Mouse (Mus musculus) heart, postnatal 0 days (tissue): ENCODE results near the gene Stk38. TPM values are rescaled to one million over a fixed set of nuclear protein-coding genes. Genes with fewer than 3 reads are reported as not detected.
"Not testable (repeated sequence)": the region's sequence is repeated elsewhere in the genome, so short reads cannot be mapped to it uniquely, and the experiment has no call there.

Experiments
- ATAC-seq: fragments of 200-750 bp; cut with Nextera tagmentation; 2 replicates; pipeline ENCODE4 v1.8.0; 2017; ENCODE audit warnings: low read depth, moderate number of reproducible peaks, moderate library complexity; ENCODE audit not compliant: insufficient read depth
- DNase-seq: peaks from one replicate; pipeline ENCODE4 v3.0.0-alpha.2; 2016; ENCODE audit warnings: low spot score
- H3K27ac ChIP-seq: fragments of 300-500 bp; sonication (generic); 2 replicates; pipeline ENCODE4 v1.5.1; 2014; ENCODE audit warnings: low read depth, mild to moderate bottlenecking
- H3K27me3 ChIP-seq: fragments of 300-500 bp; sonication (generic); 2 replicates; pipeline ENCODE4 v1.6.1; 2014; ENCODE audit warnings: low read length, mixed read lengths; ENCODE audit not compliant: control insufficient read depth, insufficient read depth
- H3K36me3 ChIP-seq: fragments of 300-500 bp; sonication (generic); replicated peaks from 2 replicates; pipeline ENCODE4 v1.6.1; 2014; ENCODE audit warnings: low read length, mixed read lengths; ENCODE audit not compliant: control insufficient read depth, insufficient read depth
- H3K4me1 ChIP-seq: fragments of 300-500 bp; sonication (generic); 2 replicates; pipeline ENCODE4 v1.6.1; 2014; ENCODE audit warnings: antibody characterized with exemption; ENCODE audit not compliant: control insufficient read depth, insufficient read depth
- H3K4me2 ChIP-seq: fragments of 300-500 bp; sonication (generic); 2 replicates; pipeline ENCODE4 v1.6.1; 2014; ENCODE audit warnings: low read depth, mild to moderate bottlenecking, low read length, moderate library complexity
- H3K4me3 ChIP-seq: fragments of 300-500 bp; sonication (generic); 2 replicates; pipeline ENCODE4 v1.5.1; 2014; ENCODE audit warnings: low read depth, low read length
- H3K9ac ChIP-seq: fragments of 300-500 bp; sonication (generic); replicated peaks from 2 replicates; pipeline ENCODE4 v1.6.1; 2014; ENCODE audit warnings: low read depth, low read length, mixed read lengths
- H3K9me3 ChIP-seq: fragments of 300-500 bp; sonication (generic); replicated peaks from 2 replicates; pipeline ENCODE4 v1.6.1; 2016; ENCODE audit warnings: low read length; ENCODE audit not compliant: control insufficient read depth
- CTCF ChIP-seq: IDR thresholded peaks from 2 replicates; pipeline ENCODE4 v1.5.1; 2016; ENCODE audit warnings: antibody characterized with exemption, control low read depth, low read depth
- EP300 ChIP-seq: IDR thresholded peaks from 2 replicates; pipeline ENCODE4 v1.6.1; 2016; ENCODE audit warnings: antibody characterized with exemption, low read depth
- WGBS: fragments of 180-500 bp; shearing (Covaris S2); extraction: QIAGEN DNeasy Blood & Tissue Kit; methylation state at CpG from one replicate; pipeline ENCODE4 v1.1.7; 2014; 5-methylcytosine and 5-hydroxymethylcytosine counted together
- polyA plus RNA-seq: library from polyadenylated mRNA; unstranded; fragments of >200 nt; fragmentation: Nextera tagmentation; extraction: Ambion mirVana; gene quantifications from 2 replicates; pipeline ENCODE4 v1.2.1, GENCODE M21; 2015
- total RNA-seq: library from RNA; depleted of rRNA; stranded (reverse); fragments of >200 nt; gene quantifications from 2 replicates; pipeline ENCODE4 v1.2.3, GENCODE M21; 2014; ENCODE audit warnings: low replicate concordance

The Stk38 gene
- total and polyA plus RNA-seq, 2 experiments from 2014 or later = 49.8 to 53.7 TPM

GRCm38 (mm10) chr17:29044146-29044924, 36.5 kb upstream of the Stk38 start:
- Histone ChIP-seq H3K9me3 (no peaks in the 10 kb centered on the region), H3K4me1 (peaks cover 5% of the 10 kb centered on the region; the same call in 1 of the 2 replicates), H3K36me3 (peaks cover 69% of the 10 kb centered on the region), H3K4me3 (no peak overlapping the region), H3K27me3 (no peaks in the 10 kb centered on the region), H3K9ac (no peak overlapping the region), H3K27ac (no peak overlapping the region), H3K4me2 (no peak overlapping the region)
- 75% methylated on average over 6 of the region's 6 CpGs for WGBS
- ATAC-seq = no peak
- TF ChIP-seq CTCF (no peak), EP300 (no peak)
- DNase-seq = no peak

- DNase-seq (no peak), ATAC-seq (no peak)
- TF ChIP-seq EP300 (no peak), CTCF (no peak)
These were observed 35.8 kb upstream of the Stk38 start for GRCm38 (mm10) chr17:29043583-29043982.

GRCm38 (mm10) chr17:29042569-29042968, 34.8 kb upstream of the Stk38 start:
- Histone ChIP-seq H3K27me3 (no peaks in the 10 kb centered on the region), H3K4me2 (no peak overlapping the region), H3K4me3 (no peak overlapping the region), H3K36me3 (peaks cover 86% of the 10 kb centered on the region), H3K27ac (no peak overlapping the region), H3K4me1 (peaks cover 7% of the 10 kb centered on the region), H3K9ac (no peak overlapping the region), H3K9me3 (no peaks in the 10 kb centered on the region)
- ATAC-seq (no peak), DNase-seq (no peak)
- no peak for TF ChIP-seq CTCF

More at GRCm38 (mm10) chr17:29043583-29043982, 35.8 kb upstream of the Stk38 start:
- WGBS = 72% methylated on average over 3 of the region's 3 CpGs
- H3K9me3 ChIP-seq = no peaks in the 10 kb centered on the region
- no peak overlapping the region for H3K4me3 ChIP-seq
- H3K9ac ChIP-seq = no peak overlapping the region
- peaks cover 5% of the 10 kb centered on the region for H3K4me1 ChIP-seq
- no peak overlapping the region for H3K27ac ChIP-seq
- H3K4me2 ChIP-seq = no peak overlapping the region
- no peaks in the 10 kb centered on the region for H3K27me3 ChIP-seq
- peaks cover 76% of the 10 kb centered on the region for H3K36me3 ChIP-seq

GRCm38 (mm10) chr17:29041632-29042031, 33.8 kb upstream of the Stk38 start:
- H3K27ac ChIP-seq, ATAC-seq, H3K27me3 ChIP-seq, H3K4me3 ChIP-seq, H3K4me2 ChIP-seq, H3K9me3 ChIP-seq, H3K9ac ChIP-seq, H3K4me1 ChIP-seq, DNase-seq: not testable (repeated sequence)
- H3K36me3 ChIP-seq = peaks cover 92% of the 10 kb centered on the region
- 25% methylated on average over 3 of the region's 3 CpGs for WGBS

GRCm38 (mm10) chr17:29039351-29039750, 31.6 kb upstream of the Stk38 start:
- H3K27ac ChIP-seq = no peak overlapping the region
- no peak overlapping the region for H3K4me3 ChIP-seq
- H3K27me3 ChIP-seq = no peaks in the 10 kb centered on the region
- DNase-seq (no peak), ATAC-seq (peak; percentile 56; the same call in 1 of the 2 replicates)
- peaks cover 6% of the 10 kb centered on the region; the same call in 1 of the 2 replicates for H3K4me1 ChIP-seq
- no peak overlapping the region for H3K4me2 ChIP-seq
- H3K9me3 ChIP-seq = no peaks in the 10 kb centered on the region
- WGBS = 53% methylated on average over 11 of the region's 11 CpGs
- TF ChIP-seq EP300 (no peak), CTCF (no peak)
- H3K36me3 ChIP-seq = peaks cover 75% of the 10 kb centered on the region
- no peak overlapping the region for H3K9ac ChIP-seq

GRCm38 (mm10) chr17:29035506-29035905, 27.7 kb upstream of the Stk38 start:
- Histone ChIP-seq H3K9ac (no peak overlapping the region), H3K4me3 (peak overlapping the region; percentile 57), H3K27me3 (no peaks in the 10 kb centered on the region), H3K36me3 (peaks cover 42% of the 10 kb centered on the region), H3K4me2 (peak overlapping the region; percentile 77), H3K4me1 (peaks cover 9% of the 10 kb centered on the region; the same call in 1 of the 2 replicates), H3K9me3 (no peaks in the 10 kb centered on the region), H3K27ac (no peak overlapping the region)
- TF ChIP-seq EP300 = no peak
- no peak for TF ChIP-seq CTCF
- DNase-seq (no peak), ATAC-seq (no peak)
